Mouse (Mus musculus): ENCODE results near the gene Lrrc2.
A peak's percentile ranks its signal among the peaks of the same experiment; 100 is the strongest.

Lrrc2 gene

DNA sequence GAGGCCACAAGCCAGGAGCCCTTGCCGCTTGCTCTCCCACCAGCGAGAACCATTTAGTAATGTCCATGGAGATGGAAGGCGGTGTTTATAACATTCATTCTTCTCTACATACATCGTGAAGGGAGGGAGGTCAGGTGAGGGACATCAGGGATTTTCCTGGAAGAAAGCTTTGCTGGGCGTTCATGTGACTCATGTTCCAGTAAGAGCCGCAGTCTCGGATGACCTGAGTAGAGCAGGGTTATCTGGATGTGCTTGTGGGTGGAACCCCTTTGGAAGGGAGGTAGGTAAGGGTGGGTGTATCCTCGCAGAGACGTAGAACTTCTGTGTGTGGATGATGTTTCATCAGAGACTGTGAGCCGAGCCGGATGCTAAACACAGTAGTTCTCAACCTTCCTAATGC is at the start of gene Lrrc2:
TSS of gene Lrrc2 (plus strand) at position 149 of the 400 bp plus-strand sequence.
- DNase-seq = no peak

- no peak for DNase-seq
Observed at GRCm38 (mm10) chr9:110902271-110902670, 49.1 kb upstream of the Lrrc2 start.

GRCm38 (mm10) chr9:110907201-110907837 is 44.0 kb upstream of the Lrrc2 start:
- DNase-seq = no peak

GRCm38 (mm10) chr9:110907838-110908630 is 43.3 kb upstream of the Lrrc2 start:
- no peak for DNase-seq

GRCm38 (mm10) chr9:110908631-110909016 is 42.7 kb upstream of the Lrrc2 start:
- DNase-seq = no peak

DNA sequence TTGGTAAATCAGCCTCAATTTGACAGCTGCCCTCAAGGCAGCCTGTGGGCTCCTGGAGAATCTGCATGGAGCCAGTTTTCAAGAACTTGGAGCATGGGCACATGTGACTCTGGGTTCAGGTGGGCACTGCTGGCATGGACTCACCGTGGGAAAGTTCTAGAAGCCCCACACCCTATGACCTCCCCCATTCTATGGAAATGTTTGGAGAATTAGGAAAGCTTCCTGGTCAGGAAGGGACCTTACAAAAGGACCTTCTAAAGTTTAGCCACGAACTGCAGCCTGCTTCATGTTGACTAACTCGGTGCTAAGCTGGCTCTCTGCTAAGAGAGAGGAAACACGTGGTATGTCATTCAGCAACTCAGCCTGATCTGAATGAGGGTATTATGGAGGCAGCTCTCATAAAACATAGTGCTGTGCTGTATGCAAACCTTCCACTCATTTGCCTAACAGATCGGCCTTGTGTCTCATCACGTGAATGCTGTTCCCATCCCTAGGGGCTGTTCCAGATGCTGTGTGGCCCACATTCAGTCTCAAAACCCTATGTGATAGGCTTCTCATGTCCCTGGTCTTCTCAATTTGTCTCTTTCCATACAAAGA is 41.9 kb upstream of the Lrrc2 start:
- DNase-seq = no peak

DNA sequence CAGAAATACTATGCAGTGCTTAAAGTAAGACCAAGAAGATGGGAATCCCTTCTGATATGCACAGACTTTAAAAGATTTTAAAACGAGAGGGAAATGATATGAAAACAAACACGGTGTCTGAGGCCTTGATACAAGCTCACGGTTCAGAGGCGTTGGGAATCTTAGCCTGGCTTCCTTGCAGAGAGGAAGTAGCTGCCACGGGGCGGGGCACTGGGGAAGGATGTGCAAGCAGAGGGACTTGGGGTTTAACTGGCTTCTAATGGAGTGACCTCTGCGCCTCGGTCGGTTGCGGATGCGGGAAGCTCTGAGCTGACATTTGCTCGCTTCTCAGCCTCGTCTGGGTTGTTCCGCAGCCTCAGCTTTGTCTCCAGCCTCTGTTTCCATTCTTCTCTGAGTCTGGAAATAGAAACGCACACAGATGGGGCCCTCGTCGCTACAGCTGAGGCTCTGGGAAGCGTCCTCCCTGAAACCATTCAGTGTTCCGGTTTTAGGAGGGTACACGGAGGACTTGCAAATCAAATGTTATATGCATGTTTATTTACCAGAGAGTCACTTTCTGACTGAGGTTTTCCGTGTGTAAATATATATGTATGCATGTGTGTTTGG is 36.6 kb upstream of the Lrrc2 start:
- DNase-seq = no peak

DNA sequence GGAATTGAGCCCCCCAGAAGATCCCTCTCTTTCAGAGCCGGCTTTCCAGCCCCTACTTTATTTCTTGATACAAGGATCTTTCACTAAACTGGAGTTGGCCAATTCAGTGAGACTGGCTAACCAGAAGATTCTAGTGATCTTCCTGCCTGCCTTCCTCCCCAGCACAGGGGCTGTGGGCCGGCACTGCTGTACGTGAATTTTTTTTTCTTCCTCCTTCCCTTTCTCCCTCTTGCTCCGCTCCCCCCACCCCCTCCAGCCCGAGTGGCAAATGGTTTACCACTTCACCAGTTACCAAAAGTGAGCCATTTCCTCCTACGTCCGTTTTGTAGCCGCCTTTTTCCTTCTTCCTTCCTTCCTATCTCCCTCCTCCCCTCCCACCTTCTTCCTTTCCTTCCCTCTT is 35.9 kb upstream of the Lrrc2 start:
- no peak for DNase-seq

GRCm38 (mm10) chr9:110916786-110917185 is 34.6 kb upstream of the Lrrc2 start, which contains the start of gene Fam240a:
Gene Fam240a (minus strand): TSS chr9:110916861.
- DNase-seq = no peak

DNA sequence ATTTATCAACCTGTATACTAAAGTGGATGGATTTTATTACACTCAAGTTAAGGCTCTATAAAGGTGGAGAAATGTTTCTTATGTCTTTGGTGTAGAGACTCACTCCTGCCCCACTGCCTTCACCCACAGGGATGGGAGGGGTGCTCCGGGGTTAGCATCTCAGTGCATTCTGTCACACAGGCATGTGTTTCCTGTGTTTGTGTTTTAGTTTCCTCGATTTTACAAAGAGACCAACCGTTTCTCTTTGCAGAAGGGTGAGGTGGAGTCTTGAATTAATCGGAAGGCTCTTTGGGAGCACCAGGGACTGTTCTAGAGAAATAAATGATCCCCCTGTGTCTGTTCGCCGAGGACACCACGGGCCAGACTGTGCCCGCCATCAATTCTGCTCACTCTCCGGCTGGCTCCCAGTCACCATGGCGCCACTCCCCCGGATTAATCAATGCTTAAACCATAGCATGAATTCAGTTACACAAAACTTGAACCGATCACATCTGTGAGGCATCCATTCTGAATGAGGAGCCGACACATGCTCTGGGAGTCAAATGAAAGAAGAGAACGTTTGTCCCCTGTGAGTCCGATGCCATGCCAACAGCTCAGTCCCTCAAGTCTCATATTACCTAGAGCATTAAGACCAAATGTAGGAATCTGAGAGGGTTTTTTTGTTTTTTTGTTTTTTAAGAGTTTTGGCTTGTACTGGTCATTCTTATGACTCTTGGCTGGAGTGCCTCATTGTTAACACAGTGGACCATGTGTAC is 30.5 kb upstream of the Lrrc2 start:
- DNase-seq = peak; percentile 62

DNA sequence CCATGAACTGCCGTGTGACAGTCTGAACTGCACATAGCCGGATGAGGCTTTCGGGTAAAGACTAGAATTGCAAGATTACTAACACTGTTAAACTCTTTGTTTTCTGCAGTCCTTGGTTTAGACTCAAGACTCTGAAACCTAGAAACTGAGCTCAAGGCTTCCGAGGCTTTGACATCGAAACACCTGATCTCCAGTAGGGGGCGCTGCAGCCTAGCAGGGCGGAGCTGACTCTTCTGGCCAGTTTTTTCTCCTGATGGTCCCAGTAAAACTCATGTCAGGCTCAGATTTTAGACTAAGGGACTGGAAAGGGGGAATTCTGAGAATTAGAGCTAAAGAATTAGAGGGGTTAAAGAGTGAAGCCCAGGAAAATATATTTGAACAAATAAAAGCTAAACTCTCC is 28.6 kb upstream of the Lrrc2 start:
- peak; percentile 88 for DNase-seq

DNA sequence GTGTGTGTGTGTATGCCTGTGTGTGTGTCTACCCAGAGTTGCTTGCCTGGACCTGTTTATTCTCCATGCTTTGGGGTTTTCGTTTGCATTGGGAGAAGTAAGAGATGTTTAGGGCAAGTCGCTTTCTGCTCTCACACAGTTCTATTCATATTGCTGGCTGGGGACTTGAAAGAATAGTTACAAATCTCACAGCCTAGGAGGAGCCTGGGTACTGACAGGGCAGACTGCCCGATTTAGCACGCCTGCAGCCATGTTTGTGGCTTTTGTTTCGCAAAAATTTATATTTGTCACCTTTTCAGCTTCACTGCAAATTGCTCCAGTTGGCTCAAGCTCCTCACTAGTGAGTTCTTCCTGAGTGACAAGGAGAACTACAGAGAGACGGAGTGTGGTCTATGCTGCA is 19.8 kb upstream of the Lrrc2 start:
- no peak for DNase-seq

GRCm38 (mm10) chr9:110933850-110934437 is 17.4 kb upstream of the Lrrc2 start:
- DNase-seq = no peak

GRCm38 (mm10) chr9:110935941-110936340 is 15.4 kb upstream of the Lrrc2 start:
- DNase-seq = no peak

DNA sequence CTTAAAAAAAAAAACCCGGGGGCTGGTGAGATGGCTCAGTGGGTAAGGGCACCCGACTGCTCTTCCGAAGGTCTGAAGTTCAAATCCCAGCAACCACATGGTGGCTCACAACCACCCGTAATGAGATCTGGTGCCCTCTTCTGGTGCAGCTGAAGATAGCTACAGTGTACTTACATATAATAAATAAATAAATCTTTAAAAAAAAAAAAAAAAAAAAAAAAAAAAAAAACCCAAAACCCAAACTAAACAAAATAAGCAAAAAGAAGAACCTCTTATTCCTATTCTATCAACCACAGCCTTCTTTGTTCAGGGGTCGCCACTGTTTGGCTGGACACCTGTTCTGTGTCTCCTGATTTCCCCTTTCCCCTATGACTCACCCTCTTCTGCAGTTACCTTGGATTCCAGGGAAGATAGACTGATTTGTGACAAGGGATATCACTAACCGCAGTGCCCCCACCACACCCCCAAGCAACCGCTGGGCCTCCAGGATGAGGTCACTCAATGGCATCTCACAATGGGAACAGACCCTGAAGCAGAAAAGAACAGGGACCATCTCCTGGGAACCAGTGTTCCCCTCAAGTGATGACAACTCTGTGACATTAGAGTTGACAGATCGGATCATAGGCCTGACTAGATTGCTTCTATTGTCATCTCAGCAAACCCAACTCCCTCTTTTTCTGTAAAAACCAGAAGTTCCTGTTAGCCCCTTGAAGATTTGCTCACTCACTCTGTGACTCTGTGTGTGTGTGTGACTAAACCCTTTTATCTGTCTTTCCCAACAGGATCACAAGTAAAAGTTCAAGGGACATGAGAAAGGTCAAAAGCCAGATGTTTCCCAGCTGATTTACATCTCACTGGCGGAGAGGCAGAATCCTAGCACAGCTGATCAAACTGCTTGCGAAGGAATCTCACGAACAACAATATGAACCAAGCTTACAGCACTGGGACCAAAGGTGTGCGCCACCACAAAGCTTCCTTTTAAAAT is 13.5 kb upstream of the Lrrc2 start:
- DNase-seq = peak; percentile 44

DNA sequence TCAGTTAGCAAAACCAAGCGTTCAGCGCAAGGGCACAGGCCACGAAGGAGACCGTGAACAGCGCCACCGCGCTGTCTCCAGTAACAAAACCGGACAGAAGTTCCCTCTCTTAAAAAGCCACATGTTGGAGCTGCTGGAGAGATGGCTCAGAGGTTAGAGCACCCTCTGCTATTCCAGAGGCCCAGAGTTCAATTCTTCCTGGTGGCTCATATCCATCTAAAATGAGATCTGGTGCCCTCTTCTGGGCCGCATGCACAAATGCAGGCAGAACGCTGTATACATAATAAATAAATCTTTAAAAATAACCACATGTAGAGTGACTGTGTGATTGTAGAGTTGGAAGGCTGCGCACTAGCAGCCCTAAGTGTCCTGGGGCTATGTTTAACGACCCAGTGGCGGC is 7.1 kb upstream of the Lrrc2 start:
- no peak for DNase-seq

- DNase-seq = no peak
Observed at GRCm38 (mm10) chr9:110945343-110945742, 6.0 kb upstream of the Lrrc2 start.

- no peak for DNase-seq
Observed at GRCm38 (mm10) chr9:110945926-110946325, 5.4 kb upstream of the Lrrc2 start, which contains the start of gene Tdgf1. Gene Tdgf1 (minus strand): TSS chr9:110946158.

DNA sequence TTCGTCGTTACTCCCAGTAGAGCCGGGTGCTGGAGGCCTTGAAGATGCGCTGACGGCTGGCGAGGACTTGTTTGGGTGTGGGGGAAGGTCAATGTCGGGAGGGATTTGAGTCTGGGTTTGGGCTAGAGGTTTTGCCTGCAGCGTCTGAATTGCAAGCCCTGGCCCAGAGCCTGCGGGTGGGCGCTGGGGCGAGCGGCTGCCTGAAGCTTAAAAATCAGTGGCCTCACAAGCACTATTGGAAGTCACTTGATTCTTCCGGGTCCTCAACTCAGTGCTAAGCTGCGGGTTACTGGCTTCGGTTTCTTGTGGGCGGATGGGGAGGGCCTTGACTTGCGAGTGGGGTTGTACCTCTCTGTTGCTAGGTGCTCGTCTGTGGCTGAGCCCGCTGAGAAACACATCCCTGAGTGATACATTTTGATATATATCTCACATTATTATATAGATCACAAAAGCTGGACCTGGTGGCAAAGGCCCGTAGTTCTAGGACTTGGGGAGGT is 4.7 kb upstream of the Lrrc2 start:
- DNase-seq = no peak

- no peak for DNase-seq
Observed at GRCm38 (mm10) chr9:110947261-110947661, 4.1 kb upstream of the Lrrc2 start.

GRCm38 (mm10) chr9:110947900-110948299 is 3.4 kb upstream of the Lrrc2 start:
- no peak for DNase-seq

All from lung, postnatal 10 days (tissue).